In genomic region chr4:115119642-115120041, GRCm38 (mm10) we compare ENCODE assay signal across 30 mouse cellular contexts. TPM values are rescaled to one million over a fixed set of nuclear protein-coding genes. Genes with fewer than 3 reads are reported as not detected.
"Had no signal": no experiment of that assay in that cellular context is flagged by ENCODE, and none has a peak within 500 bp of the region (broad histone marks: within the 10 kb centered on the region; RNA-seq: fewer than 3 reads in every experiment).

No protein-coding gene starts in this region.

- H3K4me1 ChIP-seq: heart, embryonic 10.5 days; heart, embryonic 12.5 days; hindbrain, embryonic 10.5 days; hindbrain, embryonic 12.5 days; intestine, embryonic 15.5 days; limb, embryonic 10.5 days; limb, embryonic 12.5 days; liver, embryonic 13.5 days had no signal

- H3K27ac ChIP-seq: heart, embryonic 10.5 days; hindbrain, embryonic 10.5 days; hindbrain, embryonic 12.5 days; hindbrain, embryonic 14.5 days; intestine, embryonic 15.5 days; layer of hippocampus, adult 2 months; left cerebral cortex, adult 2 months; limb, embryonic 10.5 days; limb, embryonic 12.5 days; liver, embryonic 13.5 days had no signal

- H3K9ac ChIP-seq: heart, embryonic 12.5 days; hindbrain, embryonic 12.5 days; hindbrain, embryonic 14.5 days; intestine, embryonic 15.5 days; limb, embryonic 12.5 days; liver, embryonic 13.5 days had no signal

- H3K4me3 ChIP-seq: heart, embryonic 10.5 days; heart, embryonic 12.5 days; hindbrain, embryonic 10.5 days; hindbrain, embryonic 12.5 days; intestine, embryonic 15.5 days; layer of hippocampus, adult 2 months; left cerebral cortex, adult 2 months; limb, embryonic 10.5 days; limb, embryonic 12.5 days; liver, embryonic 13.5 days had no signal

- H3K36me3 ChIP-seq: heart, embryonic 10.5 days; heart, embryonic 12.5 days; hindbrain, embryonic 10.5 days; hindbrain, embryonic 12.5 days; intestine, embryonic 15.5 days; limb, embryonic 10.5 days; limb, embryonic 12.5 days; liver, embryonic 13.5 days had no signal

- H3K9me3 ChIP-seq: heart, embryonic 10.5 days; heart, embryonic 12.5 days; hindbrain, embryonic 10.5 days; intestine, embryonic 15.5 days; limb, embryonic 10.5 days; liver, embryonic 13.5 days had no signal

- ATAC-seq: hindbrain, embryonic 16.5 days; inflammation-experienced regulatory T-cells, adult 6 months; intestine, embryonic 15.5 days; intestine, postnatal 0 days had no signal

- H3K27me3 ChIP-seq: heart, embryonic 12.5 days; hindbrain, embryonic 12.5 days; intestine, embryonic 15.5 days; limb, embryonic 12.5 days; liver, embryonic 13.5 days had no signal

- DNase-seq: gastrocnemius, postnatal 14 days; heart, adult 18-20 months; heart, postnatal 10 days; heart, postnatal 4 days; kidney, adult 18-20 months; kidney, adult 8-10 months; kidney, postnatal 10 days; kidney, postnatal 25 days; kidney, postnatal 4 days; liver; liver, embryonic 13.5 days had no signal

- H3K4me2 ChIP-seq: heart, embryonic 12.5 days; hindbrain, embryonic 12.5 days; hindbrain, embryonic 14.5 days; intestine, embryonic 15.5 days; limb, embryonic 12.5 days; liver, embryonic 13.5 days had no signal

RNA-seq across cellular contexts. Expression of gene Cyp4x1, which starts 14.4 kb away (rescaled TPM):
- total RNA-seq: gastrocnemius, adult 18-20 months; gastrocnemius, adult 8-10 months; gastrocnemius, postnatal 14 days; heart, adult 18-20 months; heart, adult 8-10 months; heart, postnatal 10 days; heart, postnatal 25 days; heart, postnatal 4 days had no signal
- polyA plus RNA-seq: heart, embryonic 14.5 days; heart, embryonic 16.5 days; limb, embryonic 12.5 days had no signal

RNA-seq across cellular contexts. Expression of gene Pdzk1ip1, which starts 31.1 kb away (rescaled TPM):
- total RNA-seq: gastrocnemius, adult 18-20 months; gastrocnemius, adult 8-10 months had no signal
